Mouse (Mus musculus): ENCODE results near the gene Gm10272.

GRCm38 (mm10) chr10:77682994-77683393, 23.4 kb upstream of the Gm10272 start:
- TF ChIP-seq CTCF (IDR thresholded peaks at IDR 0.05; ENCODE audit: insufficient read depth, low read depth, low read length) = no peak
- no peak for TF ChIP-seq POLR2A (IDR thresholded peaks at IDR 0.05; ENCODE audit: insufficient read depth, low read depth, low read length)
